Mouse (Mus musculus): ENCODE data around the gene Brd7.

GRCm38 (mm10) chr8:88283243-88284115, 78.5 kb downstream of the Brd7 start:
- no peak for TF ChIP-seq CTCF (conservative IDR thresholded peaks at IDR 0.05; ENCODE audit: insufficient read depth, insufficient read length, low read depth, low read length)
- TF ChIP-seq POLR2A (IDR thresholded peaks at IDR 0.05; ENCODE audit: low read depth, low read length) = no peak

Measured in kidney, adult 2 months (tissue).